Mouse (Mus musculus) embryonic facial prominence, embryonic 11.5 days (tissue): ENCODE measurements around the gene Slc38a8. TPM values are rescaled to one million over a fixed set of nuclear protein-coding genes. Genes with fewer than 3 reads are reported as not detected.

Experiments
- ATAC-seq: fragments of 200-750 bp; cut with Nextera tagmentation; replicated peaks from 2 replicates; pipeline ENCODE4 v1.8.0; 2017; ENCODE audit warnings: low read depth; ENCODE audit not compliant: insufficient number of reproducible peaks, low FRiP score, low TSS enrichment
- DNase-seq: peaks from one replicate; pipeline ENCODE4 v3.0.0-alpha.2; 2015; ENCODE audit warnings: low spot score
- H3K27ac ChIP-seq: fragments of 300-500 bp; sonication (generic); replicated peaks from 2 replicates; pipeline ENCODE4 v1.5.1; 2014; ENCODE audit warnings: mild to moderate bottlenecking, low read depth, low read length, control low read depth
- H3K27me3 ChIP-seq: fragments of 300-500 bp; sonication (generic); 2 replicates; pipeline ENCODE4 v1.6.1; 2014; ENCODE audit warnings: mild to moderate bottlenecking, low read length, moderate library complexity, mixed read lengths; ENCODE audit not compliant: control insufficient read depth, insufficient read depth
- H3K36me3 ChIP-seq: fragments of 300-500 bp; sonication (generic); replicated peaks from 2 replicates; pipeline ENCODE4 v1.6.1; 2014; ENCODE audit warnings: low read depth, mild to moderate bottlenecking, low read length, moderate library complexity, mixed read lengths; ENCODE audit not compliant: control insufficient read depth, insufficient read depth
- H3K4me1 ChIP-seq: fragments of 300-500 bp; sonication (generic); 2 replicates; pipeline ENCODE4 v1.6.1; 2014; ENCODE audit warnings: low read length, mixed read lengths; ENCODE audit not compliant: control insufficient read depth, insufficient read depth
- H3K4me2 ChIP-seq: fragments of 300-500 bp; sonication (generic); 2 replicates; pipeline ENCODE4 v1.6.1; 2014; ENCODE audit warnings: low read depth, mild to moderate bottlenecking, control low read depth, low read length, moderate library complexity
- H3K4me3 ChIP-seq: fragments of 300-500 bp; sonication (generic); 2 replicates; pipeline ENCODE4 v1.5.1; 2014; ENCODE audit warnings: low read depth, low read length, control low read depth
- H3K9ac ChIP-seq: fragments of 300-500 bp; sonication (generic); replicated peaks from 2 replicates; pipeline ENCODE4 v1.6.1; 2014; ENCODE audit warnings: mild to moderate bottlenecking, control low read depth, low read length
- H3K9me3 ChIP-seq: fragments of 300-500 bp; sonication (generic); replicated peaks from 2 replicates; pipeline ENCODE4 v1.6.1; 2016; ENCODE audit warnings: mild to moderate bottlenecking, low read length, inconsistent platforms, mixed read lengths; ENCODE audit not compliant: control insufficient read depth
- WGBS: fragments of 180-500 bp; shearing (Covaris S2); extraction: QIAGEN DNeasy Blood & Tissue Kit; methylation state at CpG from one replicate; pipeline ENCODE4 v1.1.7; 2014; 5-methylcytosine and 5-hydroxymethylcytosine counted together
- polyA plus RNA-seq: library from polyadenylated mRNA; unstranded; fragments of >200 nt; fragmentation: Nextera tagmentation; extraction: Ambion mirVana; gene quantifications from 2 replicates; pipeline ENCODE4 v1.2.1, GENCODE M21; 2014

Gene Slc38a8
- polyA plus RNA-seq, 1 experiment from 2014 or later, result 1.8 TPM

GRCm38 (mm10) chr8:119510471-119510870 is 9.0 kb upstream of the Slc38a8 start:
- H3K27me3 ChIP-seq, result no peaks in the 10 kb centered on the region
- ATAC-seq (no peak), DNase-seq (no peak)
- no peaks in the 10 kb centered on the region for H3K4me1 ChIP-seq
- WGBS, result 90% methylated on average over 9 of the region's 9 CpGs
- H3K36me3 ChIP-seq, result peaks cover 14% of the 10 kb centered on the region
- no peak overlapping the region for H3K27ac ChIP-seq
- H3K9me3 ChIP-seq, result no peaks in the 10 kb centered on the region
- no peak overlapping the region for H3K4me3 ChIP-seq
- H3K4me2 ChIP-seq, result no peak overlapping the region
- H3K9ac ChIP-seq, result no peak overlapping the region

GRCm38 (mm10) chr8:119506106-119506505 is 4.6 kb upstream of the Slc38a8 start:
- ATAC-seq (no peak), DNase-seq (no peak)
- peaks cover 5% of the 10 kb centered on the region for H3K36me3 ChIP-seq
- no peaks in the 10 kb centered on the region for H3K27me3 ChIP-seq
- no peak overlapping the region for H3K9ac ChIP-seq
- no peaks in the 10 kb centered on the region for H3K9me3 ChIP-seq
- peaks cover 2% of the 10 kb centered on the region; the same call in 1 of the 2 replicates for H3K4me1 ChIP-seq
- no peak overlapping the region for H3K27ac ChIP-seq
- H3K4me3 ChIP-seq, result no peak overlapping the region
- H3K4me2 ChIP-seq, result no peak overlapping the region
- 94% methylated on average over 8 of the region's 8 CpGs for WGBS

GRCm38 (mm10) chr8:119505488-119505887 is 4.0 kb upstream of the Slc38a8 start:
- no peaks in the 10 kb centered on the region for H3K27me3 ChIP-seq
- H3K27ac ChIP-seq, result no peak overlapping the region
- no peaks in the 10 kb centered on the region for H3K9me3 ChIP-seq
- peaks cover 5% of the 10 kb centered on the region for H3K36me3 ChIP-seq
- DNase-seq, result no peak
- peaks cover 2% of the 10 kb centered on the region; the same call in 1 of the 2 replicates for H3K4me1 ChIP-seq
- H3K4me2 ChIP-seq, result no peak overlapping the region
- 36% methylated on average over 9 of the region's 9 CpGs for WGBS
- H3K4me3 ChIP-seq, result no peak overlapping the region
- H3K9ac ChIP-seq, result no peak overlapping the region
- no peak for ATAC-seq

- Histone ChIP-seq H3K36me3 (no peaks in the 10 kb centered on the region), H3K9ac (no peak overlapping the region), H3K9me3 (no peaks in the 10 kb centered on the region), H3K4me2 (no peak overlapping the region), H3K27me3 (no peaks in the 10 kb centered on the region), H3K27ac (no peak overlapping the region), H3K4me1 (peaks cover 2% of the 10 kb centered on the region; the same call in 1 of the 2 replicates), H3K4me3 (no peak overlapping the region)
- ATAC-seq (peak; percentile 32; the same call in 1 of the 2 replicates), DNase-seq (no peak)
- 48% methylated on average over 10 of the region's 10 CpGs for WGBS
Measured at GRCm38 (mm10) chr8:119503191-119503767, 1.8 kb upstream of the Slc38a8 start.

GRCm38 (mm10) chr8:119502111-119502510 is 613 bp upstream of the Slc38a8 start:
- Histone ChIP-seq H3K4me1 (peaks cover 2% of the 10 kb centered on the region; the same call in 1 of the 2 replicates), H3K27ac (no peak overlapping the region)
- ATAC-seq, result no peak

GRCm38 (mm10) chr8:119499836-119500235 is 1.7 kb downstream of the Slc38a8 start:
- no peak overlapping the region for H3K4me3 ChIP-seq
- H3K4me1 ChIP-seq, result peaks cover 2% of the 10 kb centered on the region; the same call in 1 of the 2 replicates
- H3K36me3 ChIP-seq, result no peaks in the 10 kb centered on the region
- no peaks in the 10 kb centered on the region for H3K9me3 ChIP-seq
- ATAC-seq (no peak), DNase-seq (peak; percentile 28)
- H3K4me2 ChIP-seq, result no peak overlapping the region
- 73% methylated on average over 2 of the region's 2 CpGs for WGBS
- H3K27me3 ChIP-seq, result no peaks in the 10 kb centered on the region
- no peak overlapping the region for H3K9ac ChIP-seq
- no peak overlapping the region for H3K27ac ChIP-seq

More at GRCm38 (mm10) chr8:119502111-119502510, 613 bp upstream of the Slc38a8 start:
- 32% methylated on average over 4 of the region's 4 CpGs for WGBS
- Histone ChIP-seq H3K4me3 (no peak overlapping the region), H3K9me3 (no peaks in the 10 kb centered on the region), H3K27me3 (no peaks in the 10 kb centered on the region), H3K4me2 (no peak overlapping the region), H3K36me3 (no peaks in the 10 kb centered on the region), H3K9ac (no peak overlapping the region)
- no peak for DNase-seq

- WGBS, result 19% methylated on average over 6 of the region's 6 CpGs
- H3K27me3 ChIP-seq, result no peaks in the 10 kb centered on the region
- H3K4me1 ChIP-seq, result peaks cover 2% of the 10 kb centered on the region; the same call in 1 of the 2 replicates
- H3K9ac ChIP-seq, result no peak overlapping the region
- DNase-seq, result peak; percentile 32
- ATAC-seq, result no peak
- H3K9me3 ChIP-seq, result no peaks in the 10 kb centered on the region
- no peak overlapping the region for H3K27ac ChIP-seq
- H3K4me2 ChIP-seq, result no peak overlapping the region
- no peaks in the 10 kb centered on the region for H3K36me3 ChIP-seq
- no peak overlapping the region for H3K4me3 ChIP-seq
Measured at GRCm38 (mm10) chr8:119496848-119497247, 4.7 kb downstream of the Slc38a8 start.

GRCm38 (mm10) chr8:119487093-119487492 is 14.4 kb downstream of the Slc38a8 start:
- Histone ChIP-seq H3K36me3 (no peaks in the 10 kb centered on the region), H3K27me3 (no peaks in the 10 kb centered on the region), H3K9ac (no peak overlapping the region), H3K9me3 (no peaks in the 10 kb centered on the region), H3K4me1 (no peaks in the 10 kb centered on the region), H3K4me3 (no peak overlapping the region), H3K27ac (no peak overlapping the region), H3K4me2 (no peak overlapping the region)
- WGBS, result 73% methylated on average over 7 of the region's 7 CpGs
- DNase-seq (no peak), ATAC-seq (no peak)
